Mouse (Mus musculus) kidney, postnatal 14 days (tissue): ENCODE data around the gene Flnb.

Experiments
- DNase-seq: peaks from one replicate; pipeline ENCODE4 v3.0.0; 2022; ENCODE audit warnings: mixed read lengths

Flnb gene

GRCm38 (mm10) chr14:7864506-7864899, 46.7 kb downstream of the Flnb start:
- DNase-seq = no peak

- no peak for DNase-seq
These were observed 49.5 kb downstream of the Flnb start for GRCm38 (mm10) chr14:7867224-7867623.

GRCm38 (mm10) chr14:7867841-7868240, 50.1 kb downstream of the Flnb start:
- peak; percentile 27 for DNase-seq

- no peak for DNase-seq
These were observed 52.0 kb downstream of the Flnb start for GRCm38 (mm10) chr14:7869796-7870195.

- DNase-seq = peak; percentile 46
These were observed 55.8 kb downstream of the Flnb start for GRCm38 (mm10) chr14:7873552-7873951.

- peak; percentile 32 for DNase-seq
These were observed 56.7 kb downstream of the Flnb start for GRCm38 (mm10) chr14:7874495-7874894.

- no peak for DNase-seq
These were observed 60.2 kb downstream of the Flnb start for GRCm38 (mm10) chr14:7877957-7878356.

- no peak for DNase-seq
These were observed 62.6 kb downstream of the Flnb start for GRCm38 (mm10) chr14:7880389-7880788.

GRCm38 (mm10) chr14:7881533-7881932, 63.8 kb downstream of the Flnb start:
- no peak for DNase-seq

- DNase-seq = no peak
These were observed 64.3 kb downstream of the Flnb start for GRCm38 (mm10) chr14:7882050-7882449.

- DNase-seq = no peak
These were observed 66.4 kb downstream of the Flnb start for GRCm38 (mm10) chr14:7884158-7884557.

GRCm38 (mm10) chr14:7884841-7885240, 67.1 kb downstream of the Flnb start:
- DNase-seq = no peak

GRCm38 (mm10) chr14:7885540-7885939, 67.8 kb downstream of the Flnb start:
- no peak for DNase-seq

- no peak for DNase-seq
These were observed 68.3 kb downstream of the Flnb start for GRCm38 (mm10) chr14:7886008-7886407.

GRCm38 (mm10) chr14:7887171-7887570, 69.4 kb downstream of the Flnb start:
- DNase-seq = no peak

GRCm38 (mm10) chr14:7888294-7888693, 70.5 kb downstream of the Flnb start:
- no peak for DNase-seq

- DNase-seq = peak; percentile 51
These were observed 71.3 kb downstream of the Flnb start for GRCm38 (mm10) chr14:7888811-7889651.

- no peak for DNase-seq
These were observed 72.1 kb downstream of the Flnb start for GRCm38 (mm10) chr14:7889834-7890233.

GRCm38 (mm10) chr14:7891401-7891800, 73.6 kb downstream of the Flnb start:
- no peak for DNase-seq

GRCm38 (mm10) chr14:7896126-7896525, 78.4 kb downstream of the Flnb start:
- peak; percentile 61 for DNase-seq

GRCm38 (mm10) chr14:7896699-7897098, 78.9 kb downstream of the Flnb start:
- no peak for DNase-seq

- DNase-seq = peak; percentile 38
These were observed 82.2 kb downstream of the Flnb start for GRCm38 (mm10) chr14:7899986-7900385.

- peak; percentile 60 for DNase-seq
These were observed 82.8 kb downstream of the Flnb start for GRCm38 (mm10) chr14:7900481-7901049.

GRCm38 (mm10) chr14:7901484-7902240, 83.9 kb downstream of the Flnb start:
- DNase-seq = peak; percentile 40
